Mouse (Mus musculus): ENCODE results near the gene Tanc2. TPM values are rescaled to one million over a fixed set of nuclear protein-coding genes. Genes with fewer than 3 reads are reported as not detected.

Tanc2 gene
- total RNA-seq, 2 experiments from 2014 or later, result 17.2 to 18.2 TPM

DNA sequence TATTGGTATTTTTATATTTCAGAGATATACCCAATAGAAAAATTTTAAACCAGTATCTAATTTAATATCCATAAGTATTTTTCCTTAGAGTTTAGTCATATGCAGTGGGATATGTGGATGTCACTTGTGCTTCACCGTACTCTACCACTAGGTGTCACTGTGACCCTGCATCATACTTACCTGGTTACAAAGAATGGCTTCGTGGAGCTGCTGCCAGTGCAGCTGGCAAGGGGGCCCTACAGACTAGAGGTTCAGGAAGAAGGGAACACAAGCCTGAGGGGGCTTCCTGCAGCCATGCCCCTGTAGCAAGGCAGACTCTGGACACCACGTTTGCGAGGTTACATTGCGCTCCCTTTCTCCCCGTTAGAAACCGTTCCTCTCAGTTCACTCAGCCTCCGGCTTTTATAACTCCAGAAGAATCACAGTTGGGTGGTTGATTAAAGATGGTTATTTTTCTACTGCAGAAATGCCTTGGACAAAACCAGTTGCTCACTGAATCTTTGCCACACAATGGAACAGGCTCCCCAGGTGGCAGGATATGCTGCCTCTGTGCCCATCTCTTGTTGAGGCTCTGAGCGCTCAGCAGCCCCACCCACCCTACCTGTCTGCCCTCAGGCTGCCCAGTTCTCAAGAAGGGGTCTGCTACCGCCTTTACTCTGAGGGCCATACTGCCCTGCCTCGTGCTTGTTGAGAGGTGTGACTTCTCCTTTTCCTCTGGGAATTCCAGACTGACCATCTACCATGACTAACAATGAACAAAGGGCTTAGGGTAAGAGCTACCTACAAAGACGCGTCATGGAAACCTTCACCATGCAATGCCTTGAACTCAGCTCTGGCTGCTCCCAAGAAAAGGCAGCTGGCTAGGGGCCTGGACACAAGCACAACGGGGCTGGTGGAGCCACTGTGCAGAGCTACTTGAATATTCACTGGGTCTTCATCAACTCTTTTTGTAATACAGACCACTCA is 337.6 kb downstream of the Tanc2 start:
- DNase-seq, result peak; percentile 72 to 79

DNA sequence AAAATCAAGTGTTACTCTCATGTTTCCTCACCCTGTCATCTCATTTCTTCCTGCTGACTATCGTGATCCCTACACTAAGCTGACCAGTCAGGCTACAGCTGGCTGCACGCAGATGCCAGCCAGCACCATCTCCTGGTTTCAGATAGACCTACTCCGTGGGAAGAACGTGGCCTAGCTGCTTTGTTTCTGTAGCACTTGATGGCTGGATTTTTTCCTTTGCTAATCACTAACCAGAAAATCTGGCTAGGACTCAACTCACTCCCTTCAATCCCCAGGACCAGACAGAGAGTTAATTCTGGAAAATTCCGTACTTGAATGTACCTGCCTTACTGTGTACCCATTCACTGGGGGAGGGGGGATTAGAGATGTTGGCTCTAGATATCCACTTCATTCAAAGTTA is 338.4 kb downstream of the Tanc2 start:
- no peak for DNase-seq

DNA sequence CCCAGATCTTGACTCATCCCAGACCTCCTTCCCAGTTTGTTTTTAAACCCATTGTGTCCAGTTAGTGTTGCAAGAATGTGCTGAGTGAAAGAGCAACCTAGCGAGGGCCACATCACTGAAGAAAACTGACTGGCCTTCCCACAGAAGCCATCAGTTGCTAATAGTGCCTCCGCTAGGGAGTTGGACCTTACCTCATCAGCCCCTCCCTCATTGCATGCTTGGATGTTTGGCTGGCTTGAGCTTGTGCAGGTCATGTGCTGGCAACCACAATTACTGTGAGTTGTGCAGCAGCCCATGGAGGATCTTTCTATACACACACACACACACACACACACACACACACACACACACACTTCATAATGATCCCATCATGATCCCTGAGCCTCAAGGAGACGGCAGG is 341.6 kb downstream of the Tanc2 start:
- no peak for DNase-seq

DNA sequence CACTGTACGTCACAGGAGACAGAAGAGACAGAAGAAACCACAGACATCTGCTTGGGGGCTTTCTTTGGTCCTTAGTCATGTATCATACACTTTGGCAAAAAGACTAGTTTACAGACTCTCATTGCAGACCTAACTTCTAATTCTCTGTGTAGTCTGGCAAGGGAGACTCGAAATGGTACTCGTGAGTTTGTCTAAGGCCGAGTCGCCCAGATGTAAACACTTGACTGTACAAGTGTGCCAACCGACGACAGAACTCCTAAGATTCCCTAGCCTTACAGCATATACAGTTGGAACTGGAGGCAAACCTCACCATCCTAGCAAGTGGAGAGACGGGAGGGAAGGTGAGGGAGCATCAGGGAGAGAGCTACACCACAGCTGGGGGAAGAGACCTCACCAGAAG is 344.0 kb downstream of the Tanc2 start:
- DNase-seq, result no peak

DNA sequence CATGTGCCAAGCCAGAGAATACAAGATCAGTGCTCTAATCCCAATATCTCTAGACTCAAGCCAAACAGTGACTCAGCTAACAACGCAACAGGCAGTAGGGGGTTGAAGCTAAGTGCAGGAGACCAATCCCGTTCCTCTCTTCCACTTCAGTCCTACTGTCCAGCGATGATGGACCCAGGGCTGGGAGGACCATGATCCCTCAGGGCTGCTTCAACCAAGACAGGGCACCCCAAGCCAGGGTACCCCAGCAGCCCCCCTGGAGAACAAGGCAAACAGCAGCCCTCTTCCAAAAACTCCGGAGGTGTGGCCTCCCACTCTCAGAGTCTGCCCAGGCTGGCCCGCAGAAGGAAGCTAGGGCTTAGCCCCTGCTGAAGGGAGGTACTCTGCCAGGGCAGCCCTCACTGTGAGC is 344.5 kb downstream of the Tanc2 start:
- DNase-seq, result peak; percentile 34 to 38

DNA sequence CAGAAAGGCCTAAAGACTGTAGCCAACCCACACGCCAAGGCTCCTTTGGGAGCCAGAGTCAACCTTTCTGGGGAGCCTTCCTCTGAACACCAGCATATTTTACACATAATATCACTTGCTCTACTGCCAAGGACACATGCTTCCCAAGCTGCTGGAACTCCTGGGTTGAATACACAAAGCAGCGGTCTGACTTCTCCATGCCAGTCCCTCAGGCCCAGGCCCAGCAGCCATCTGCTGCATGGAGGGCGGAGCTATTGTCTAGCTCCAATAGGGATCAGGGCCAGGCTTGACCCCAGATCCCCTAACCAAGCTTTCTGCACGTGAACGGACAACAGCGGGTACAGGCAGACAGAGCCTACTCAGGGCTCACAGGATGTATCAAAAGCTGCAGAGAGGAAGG is 345.0 kb downstream of the Tanc2 start:
- peak; percentile 33 for DNase-seq

DNA sequence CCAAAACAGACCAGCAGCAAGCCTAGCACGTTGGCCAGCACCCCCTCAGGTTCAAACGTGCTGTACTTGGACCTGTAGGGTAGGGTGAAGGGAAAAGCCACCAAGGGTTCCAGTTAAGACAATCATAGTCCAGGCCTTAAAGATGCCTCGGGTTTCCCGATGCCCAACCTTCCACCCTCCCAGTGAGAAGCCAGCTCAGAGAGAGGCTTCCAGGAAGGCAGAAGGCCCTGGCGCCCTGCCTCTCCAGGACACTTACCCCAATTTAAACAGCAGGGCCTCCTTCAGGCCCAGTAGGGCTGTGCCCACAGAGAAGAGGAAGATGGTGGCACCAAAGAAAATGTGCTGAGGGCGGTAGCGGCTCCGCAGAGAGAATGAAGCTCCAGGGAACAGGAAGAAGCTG is 345.7 kb downstream of the Tanc2 start:
- DNase-seq, result no peak

DNA sequence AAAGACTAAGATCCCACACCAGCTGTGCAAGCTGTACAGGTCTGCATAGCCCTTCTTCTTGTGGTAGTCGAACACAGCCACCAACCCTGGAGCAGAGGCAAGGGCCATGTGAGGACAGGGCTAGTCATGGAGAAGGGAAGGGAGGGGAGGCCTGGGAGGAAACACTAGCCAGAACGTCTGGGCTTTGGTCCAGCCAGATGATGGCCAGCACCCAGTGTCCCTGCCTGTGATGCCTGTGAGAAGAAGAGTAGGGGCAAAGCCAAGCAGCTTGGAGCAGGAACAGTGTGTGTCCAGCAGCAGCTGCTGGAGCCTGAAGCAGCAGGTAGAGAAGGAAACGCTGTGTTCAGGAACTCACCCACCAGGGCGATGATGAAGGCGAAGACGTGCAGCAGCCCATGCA is 346.4 kb downstream of the Tanc2 start:
- peak; percentile 72 for DNase-seq

DNA sequence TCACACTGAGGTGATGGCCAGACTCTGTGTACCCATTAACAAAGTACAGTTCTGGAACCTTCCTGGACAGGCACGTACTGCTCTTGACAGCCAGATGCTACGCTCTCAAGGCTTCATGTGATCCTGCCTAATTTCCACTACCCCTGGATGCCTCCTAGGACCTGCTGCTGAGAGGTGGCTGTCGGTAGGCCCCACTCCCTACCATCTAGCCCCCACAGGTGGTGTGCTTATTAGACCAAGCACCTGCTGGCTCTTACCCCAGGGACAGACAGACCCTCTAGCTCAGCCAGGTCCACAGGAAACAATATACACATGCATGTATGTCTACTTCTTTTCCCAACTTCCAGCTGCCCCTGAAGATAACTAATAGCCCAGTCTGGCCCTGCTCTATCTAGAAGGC is 347.2 kb downstream of the Tanc2 start:
- no peak for DNase-seq

DNA sequence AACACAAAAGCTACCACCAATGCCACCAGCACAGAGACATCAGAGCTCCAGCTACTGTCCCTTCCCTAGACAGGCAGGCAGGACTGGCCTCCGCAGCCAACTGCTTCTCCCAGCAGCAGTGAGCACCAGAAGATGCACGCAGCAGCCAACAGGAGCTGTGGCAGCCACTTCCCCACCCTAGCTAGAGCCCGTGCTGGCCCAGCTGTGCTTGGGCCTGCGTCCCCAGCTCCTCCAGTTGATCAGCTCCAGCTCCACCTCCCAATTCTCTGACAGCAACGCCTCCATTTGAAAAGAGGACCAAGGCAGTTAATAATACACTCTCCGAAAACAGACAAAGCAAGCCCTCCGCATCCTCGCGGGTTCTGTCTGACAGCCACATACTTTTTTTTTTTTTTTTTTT is 349.0 kb downstream of the Tanc2 start:
- no peak for DNase-seq

DNA sequence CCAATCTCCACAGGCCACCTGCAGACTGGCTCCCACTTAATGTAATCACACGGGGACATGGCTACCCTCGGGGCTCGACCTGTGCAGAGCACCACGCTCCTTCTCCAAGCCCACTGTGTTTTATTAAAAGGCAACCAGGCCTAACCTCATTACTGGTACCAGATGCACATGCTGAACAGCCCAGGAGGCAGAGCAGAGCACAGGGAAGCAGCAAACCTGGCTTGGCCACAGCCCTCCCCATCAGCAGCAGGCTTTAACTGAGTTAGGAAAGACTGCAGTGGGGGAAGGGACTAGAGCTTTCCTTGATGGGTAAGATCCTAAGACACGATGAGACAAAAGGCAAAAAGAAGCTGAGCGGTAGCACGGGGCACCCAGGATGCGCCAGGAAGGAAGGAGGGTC is 352.2 kb downstream of the Tanc2 start:
- DNase-seq, result peak in 1 of 2 experiments; percentile 23

DNA sequence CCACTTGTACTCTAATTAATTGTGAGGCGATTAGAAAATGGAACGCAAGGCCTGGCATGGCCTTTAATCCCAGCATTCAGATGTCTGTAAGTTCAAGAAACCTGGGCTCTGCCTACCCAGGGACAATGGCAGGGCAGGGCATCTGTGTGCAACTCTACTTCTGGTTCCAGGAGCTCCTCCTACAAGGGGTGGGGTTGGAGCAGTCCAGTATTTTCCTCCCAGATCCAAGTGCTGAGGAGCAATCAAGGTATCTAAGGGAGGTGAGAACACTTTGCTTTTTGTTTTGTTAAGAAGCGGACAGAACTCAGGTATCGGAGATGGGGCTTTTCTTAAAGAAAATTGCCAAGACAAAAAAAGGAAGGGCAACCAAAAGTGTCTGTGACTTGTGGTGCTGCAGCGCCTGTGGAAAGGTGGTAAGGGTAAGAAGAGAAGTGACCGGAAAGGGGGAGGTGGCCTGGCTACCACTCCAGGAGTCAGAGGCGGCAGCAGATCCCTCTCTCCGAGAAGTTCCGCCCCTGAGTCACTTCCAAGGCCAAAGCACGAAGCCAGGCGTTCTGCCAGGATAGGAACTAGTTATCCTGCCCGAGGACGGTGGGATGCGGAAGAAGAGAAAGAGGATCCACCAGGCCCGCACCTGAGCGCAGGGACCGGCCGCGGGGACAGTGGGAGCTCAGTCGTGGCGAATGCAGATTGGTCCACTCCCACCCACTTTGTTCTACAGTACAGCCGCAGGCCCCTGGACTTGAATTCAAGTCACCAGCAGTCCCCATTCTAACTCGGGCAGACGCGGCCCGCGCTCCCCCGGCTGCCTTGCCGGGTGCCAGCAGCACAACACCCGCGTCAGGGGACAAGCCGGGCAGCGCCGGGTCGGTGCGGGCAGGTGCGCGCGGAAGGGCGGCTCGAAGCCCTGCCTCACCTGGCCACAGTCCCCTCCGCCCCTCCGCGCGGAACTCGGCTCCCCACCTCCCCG is 353.6 kb downstream of the Tanc2 start:
- peak; percentile 82 to 84 for DNase-seq

DNA sequence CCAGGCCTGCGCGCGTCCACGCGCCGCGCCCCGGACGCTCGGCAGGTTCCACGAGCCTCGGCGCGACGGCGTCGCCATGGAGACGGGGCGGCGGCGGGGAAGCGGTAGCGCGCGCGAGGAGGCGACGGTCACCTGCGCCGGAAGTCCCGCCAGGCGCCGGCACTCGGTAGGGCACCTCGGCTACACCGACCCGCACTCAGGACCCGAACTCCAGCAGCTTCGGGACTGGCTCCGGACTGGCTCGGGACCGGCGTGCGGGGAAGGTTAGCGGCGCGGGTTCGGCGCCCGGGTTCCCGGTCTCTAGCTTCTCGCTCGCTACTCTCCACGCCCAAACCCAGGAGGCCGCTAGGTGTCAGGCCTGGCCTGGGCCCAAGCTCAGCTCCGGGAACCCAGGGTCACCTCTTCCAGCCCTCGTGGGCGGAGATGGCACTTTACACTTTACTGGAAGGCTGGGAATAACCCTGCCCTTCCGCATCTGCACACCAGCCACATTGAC is 354.4 kb downstream of the Tanc2 start:
- peak; percentile 84 to 86 for DNase-seq

DNA sequence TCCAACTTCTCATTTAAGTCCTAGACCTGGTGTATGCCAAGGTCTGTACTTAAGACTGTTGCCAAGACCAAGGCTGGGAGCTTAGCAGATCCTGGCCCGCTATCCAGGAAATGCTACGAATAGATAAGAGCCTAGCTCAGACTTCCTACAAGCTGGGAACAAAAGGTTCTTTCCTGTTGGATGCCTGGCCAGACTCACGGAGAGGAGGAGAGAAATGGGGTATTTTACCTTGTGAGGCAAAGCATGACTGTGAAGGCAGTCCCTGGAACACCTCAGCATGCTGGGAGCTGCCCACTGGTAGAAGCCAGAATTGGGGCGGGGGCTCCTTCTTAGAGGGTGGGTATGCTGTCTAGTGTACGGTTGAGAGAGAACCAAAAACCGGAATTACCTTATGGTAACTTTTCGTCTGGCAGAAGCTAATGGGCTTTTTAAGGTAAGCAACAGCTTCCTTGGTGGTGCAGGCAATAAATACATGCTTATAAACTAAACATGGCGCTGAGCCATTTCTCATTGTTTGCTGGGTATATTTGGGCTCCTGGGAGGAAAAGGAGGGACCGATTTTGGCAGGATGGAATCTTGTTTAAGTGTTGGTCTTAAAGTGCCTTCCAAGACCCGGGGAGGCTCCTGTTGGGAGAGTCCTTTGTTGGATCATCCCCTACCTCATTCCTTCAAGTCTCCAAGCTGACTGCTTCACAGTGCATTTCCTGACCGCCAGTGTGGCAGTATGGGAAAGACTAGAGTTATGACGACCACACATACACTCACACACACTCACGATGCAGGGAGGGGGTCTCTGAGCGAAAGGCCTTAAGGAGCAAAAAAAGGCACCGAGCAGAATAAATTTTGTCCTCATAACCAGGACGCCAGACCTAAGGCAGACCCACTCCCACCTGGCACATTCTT is 355.2 kb downstream of the Tanc2 start:
- peak; percentile 35 to 49 for DNase-seq

DNA sequence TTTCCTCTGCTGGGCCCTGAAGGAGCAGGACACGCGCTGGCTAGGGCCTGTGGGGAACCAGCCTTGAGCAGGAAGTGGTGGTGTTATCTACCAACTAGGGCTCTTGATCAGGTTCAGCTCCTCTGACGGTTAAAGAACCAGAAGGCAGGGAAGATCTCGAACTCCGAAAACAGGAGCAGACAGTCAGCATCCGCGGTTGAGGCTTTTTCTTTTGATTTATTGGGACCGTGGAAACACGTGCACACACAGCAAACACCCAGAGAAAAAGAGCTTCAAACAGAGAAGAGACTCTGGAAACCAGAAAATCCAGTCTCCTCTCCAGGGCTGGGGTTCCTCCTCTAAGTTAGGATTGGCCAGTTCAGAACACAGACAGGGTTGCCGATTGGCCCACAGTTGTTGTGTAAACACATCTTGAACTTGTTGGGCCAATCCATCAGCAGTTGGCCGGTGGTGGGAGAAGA is 356.9 kb downstream of the Tanc2 start:
- DNase-seq, result no peak

DNA sequence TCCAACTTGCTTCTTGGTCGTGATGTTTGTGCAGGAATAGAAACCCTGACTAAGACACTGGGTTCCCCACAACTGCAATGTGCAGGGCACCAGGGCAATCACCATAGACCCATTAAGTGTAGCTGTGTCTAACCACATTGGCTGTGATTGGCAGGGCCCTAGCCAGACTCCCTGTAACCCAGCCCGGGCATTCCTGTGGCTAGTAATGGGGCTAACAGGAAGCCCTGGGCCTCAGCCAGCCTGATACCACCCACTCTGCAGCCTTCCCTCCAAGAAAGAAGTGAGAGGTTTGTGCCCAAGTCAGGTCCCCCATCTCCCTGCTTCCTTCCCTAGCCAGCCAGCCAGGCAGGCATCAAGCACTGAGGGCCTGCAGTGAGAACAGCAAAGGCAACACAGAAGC is 358.5 kb downstream of the Tanc2 start:
- DNase-seq, result no peak

DNA sequence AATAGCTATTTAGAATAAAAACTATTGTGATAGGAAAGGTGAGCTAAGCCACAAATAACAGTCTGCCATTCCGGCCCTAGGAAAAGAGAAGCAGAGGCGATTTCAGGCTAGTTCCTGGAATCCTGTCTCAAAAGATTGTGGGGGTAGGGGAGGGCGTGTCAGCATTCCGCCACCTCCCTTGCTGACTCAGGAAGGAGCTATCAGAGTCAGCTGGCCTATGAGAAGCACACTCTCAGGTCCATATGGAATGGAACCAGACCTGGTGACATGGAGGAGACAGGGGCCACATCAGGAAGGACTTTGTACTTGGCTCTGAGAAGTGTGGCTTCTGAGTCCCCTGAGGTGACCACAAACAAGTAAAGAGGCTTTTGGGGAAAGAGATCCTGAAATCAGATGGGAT is 360.7 kb downstream of the Tanc2 start:
- DNase-seq, result no peak

DNA sequence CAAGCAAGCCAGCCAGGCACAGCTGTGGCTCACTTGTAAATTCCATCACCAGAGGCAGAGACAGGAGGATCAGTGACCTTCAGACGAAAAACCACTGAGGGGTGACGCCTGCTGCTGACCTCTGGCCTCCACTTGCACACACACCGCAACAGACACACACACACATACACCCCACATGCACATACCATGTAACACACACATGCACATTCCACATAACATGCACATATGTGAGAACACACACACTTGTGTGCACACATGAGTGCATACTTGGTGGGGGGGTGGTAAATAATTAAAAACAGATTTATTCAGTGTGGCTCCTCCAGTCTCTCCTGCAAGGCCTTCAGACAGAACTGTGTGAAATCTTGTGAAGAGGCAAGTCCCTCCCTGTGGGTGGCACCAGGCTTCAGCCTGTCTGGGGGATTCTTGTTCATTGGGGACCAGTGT is 361.8 kb downstream of the Tanc2 start:
- no peak for DNase-seq

DNA sequence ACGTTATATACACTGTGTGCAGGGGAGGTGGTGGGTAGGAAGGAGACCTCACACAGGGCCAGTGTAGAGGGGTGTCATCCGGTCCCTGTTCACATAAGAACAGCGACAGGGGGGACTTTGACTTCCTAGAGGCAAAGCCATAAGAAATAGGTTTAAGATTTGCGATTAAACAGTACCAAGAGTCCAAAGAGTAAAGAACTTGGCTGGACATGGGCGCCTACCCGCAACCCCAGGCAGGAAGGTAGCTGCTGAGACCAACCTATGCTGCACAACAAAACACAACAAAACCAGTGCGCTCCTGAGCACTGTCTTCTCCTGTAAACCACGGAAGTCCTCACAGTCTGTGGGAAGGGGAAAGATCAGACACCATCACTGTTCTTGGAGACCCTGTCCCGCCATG is 362.3 kb downstream of the Tanc2 start:
- no peak for DNase-seq

DNA sequence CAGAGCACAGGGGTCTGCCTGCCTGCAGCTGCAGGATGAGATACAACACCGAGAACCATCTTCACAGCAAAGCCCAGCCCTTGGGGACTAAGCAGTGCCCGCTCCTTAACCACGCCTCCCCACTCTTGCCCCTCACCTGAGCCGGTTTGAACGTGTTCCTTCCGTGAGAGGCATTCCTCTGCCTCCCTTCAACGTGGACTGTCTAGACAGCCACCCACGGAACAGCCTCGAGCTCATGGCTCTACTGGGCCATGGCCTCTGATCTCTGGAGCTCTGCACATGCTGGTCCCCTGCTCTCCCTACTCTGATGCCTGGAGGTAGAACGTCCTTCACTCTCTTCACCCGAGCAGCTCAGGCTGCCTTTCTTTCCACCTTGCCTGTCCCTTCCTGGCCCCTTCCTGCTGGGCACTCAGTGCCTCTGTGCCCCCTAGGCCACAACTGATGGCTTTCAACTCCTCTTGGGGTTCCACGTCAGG is 363.2 kb downstream of the Tanc2 start, which contains the start of gene Cyb561:
Gene Cyb561, minus strand, starts transcription at position 426 of the 476 bp plus-strand sequence.
- DNase-seq, result no peak

DNA sequence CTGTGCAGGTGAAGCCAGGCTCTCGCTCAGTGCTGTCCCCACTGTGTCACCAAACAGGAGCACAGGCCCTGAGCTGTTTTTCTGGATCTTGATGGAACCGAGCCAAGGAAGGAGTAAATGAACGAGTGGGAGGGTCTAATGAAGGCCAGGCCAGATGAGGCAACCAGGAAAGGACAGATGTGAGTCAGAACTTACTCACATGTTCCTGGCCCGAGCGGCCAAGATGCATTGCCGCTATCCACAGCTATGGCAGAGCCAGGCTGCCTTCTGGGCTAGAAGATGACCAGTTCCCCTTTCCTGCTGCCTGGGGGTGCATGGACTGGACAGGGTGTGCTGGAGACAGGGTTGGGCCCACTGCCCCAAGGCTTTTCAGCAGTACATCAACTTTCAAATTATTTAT is 363.6 kb downstream of the Tanc2 start:
- DNase-seq, result peak; percentile 78 to 86

Data from adrenal gland, postnatal 36 days (tissue).